Mouse (Mus musculus): ENCODE measurements at regions not wholly inside any gene's neighbourhood (a gene's known extent, or its start where the extent isn't known, plus 50 kb on each side); places are given as distances from the start of the nearest gene placed in this dataset.

DNA sequence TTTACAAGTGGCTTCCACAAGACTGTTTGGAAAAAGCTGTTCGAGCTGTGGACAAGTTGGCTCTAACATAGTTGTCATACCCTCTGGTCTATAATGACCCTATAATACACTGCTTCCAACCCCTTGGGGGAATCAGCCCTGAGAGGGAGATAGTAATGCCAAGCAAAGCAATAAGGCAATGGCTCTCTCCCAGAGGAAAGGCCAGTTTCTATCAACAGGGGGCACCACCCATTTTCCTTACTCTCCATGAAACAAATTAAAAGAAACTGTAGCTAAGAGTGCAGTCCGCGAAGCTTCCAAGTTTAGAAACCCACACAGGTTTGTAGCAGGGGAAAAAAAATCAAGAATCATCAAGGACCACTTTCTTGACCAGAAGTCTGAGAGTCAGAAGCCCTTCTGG is 115.9 kb upstream of the Sstr4 start:
- TF ChIP-seq CTCF (IDR thresholded peaks at IDR 0.05; ENCODE audit: low read depth, low read length) (no peak), EP300 (IDR thresholded peaks at IDR 0.05; ENCODE audit: insufficient read depth, low read depth, low read length) (no peak)
